Mouse (Mus musculus) right cerebral cortex, adult 18-20 months (tissue): ENCODE results near the gene Klf12.

Experiments
- DNase-seq: peaks from one replicate; pipeline ENCODE4 v3.0.0; 2022; ENCODE audit warnings: mixed read lengths

Klf12 gene

GRCm38 (mm10) chr14:100231384-100231783 lies 53.1 kb downstream of the Klf12 start:
- no peak for DNase-seq

GRCm38 (mm10) chr14:100228120-100228519 lies 56.4 kb downstream of the Klf12 start:
- DNase-seq, result no peak

- DNase-seq, result no peak
Observed at GRCm38 (mm10) chr14:100227717-100228116, 56.8 kb downstream of the Klf12 start.

- no peak for DNase-seq
Observed at GRCm38 (mm10) chr14:100224151-100224550, 60.3 kb downstream of the Klf12 start.

- DNase-seq, result no peak
Observed at GRCm38 (mm10) chr14:100222260-100222659, 62.2 kb downstream of the Klf12 start.

GRCm38 (mm10) chr14:100215213-100215785 lies 69.2 kb downstream of the Klf12 start:
- DNase-seq, result no peak

GRCm38 (mm10) chr14:100213066-100213465 lies 71.4 kb downstream of the Klf12 start:
- DNase-seq, result peak; percentile 68

- DNase-seq, result no peak
Observed at GRCm38 (mm10) chr14:100211826-100212117, 72.7 kb downstream of the Klf12 start.

GRCm38 (mm10) chr14:100211036-100211825 lies 73.2 kb downstream of the Klf12 start:
- peak; percentile 89 for DNase-seq

- DNase-seq, result peak; percentile 43
Observed at GRCm38 (mm10) chr14:100209814-100210419, 74.6 kb downstream of the Klf12 start.

- no peak for DNase-seq
Observed at GRCm38 (mm10) chr14:100207081-100207480, 77.4 kb downstream of the Klf12 start.

GRCm38 (mm10) chr14:100206207-100206606 lies 78.3 kb downstream of the Klf12 start:
- DNase-seq, result no peak

- no peak for DNase-seq
Observed at GRCm38 (mm10) chr14:100200058-100200688, 84.3 kb downstream of the Klf12 start.

GRCm38 (mm10) chr14:100198636-100199035 lies 85.8 kb downstream of the Klf12 start:
- peak; percentile 23 for DNase-seq

GRCm38 (mm10) chr14:100197199-100197598 lies 87.3 kb downstream of the Klf12 start:
- DNase-seq, result no peak

- peak; percentile 22 for DNase-seq
Observed at GRCm38 (mm10) chr14:100189490-100190197, 94.8 kb downstream of the Klf12 start.

- DNase-seq, result no peak
Observed at GRCm38 (mm10) chr14:100187372-100187771, 97.1 kb downstream of the Klf12 start.

- no peak for DNase-seq
Observed at GRCm38 (mm10) chr14:100177796-100178195, 106.7 kb downstream of the Klf12 start.

- no peak for DNase-seq
Observed at GRCm38 (mm10) chr14:100165075-100165474, 119.4 kb downstream of the Klf12 start.

- no peak for DNase-seq
Observed at GRCm38 (mm10) chr14:100156639-100157038, 127.8 kb downstream of the Klf12 start.

- no peak for DNase-seq
Observed at GRCm38 (mm10) chr14:100147666-100148065, 136.8 kb downstream of the Klf12 start.

GRCm38 (mm10) chr14:100140370-100140769 lies 144.1 kb downstream of the Klf12 start:
- no peak for DNase-seq

GRCm38 (mm10) chr14:100134304-100134703 lies 150.2 kb downstream of the Klf12 start:
- no peak for DNase-seq
